Mouse (Mus musculus) granulocyte monocyte progenitor cell, adult 5-6 weeks (primary cell): ENCODE data around the gene 1700003E16Rik. TPM values are rescaled to one million over a fixed set of nuclear protein-coding genes. Genes with fewer than 3 reads are reported as not detected.
A peak's percentile ranks its signal among the peaks of the same experiment; 100 is the strongest.

Experiments used
- ATAC-seq: replicated peaks from 2 replicates; pipeline ENCODE4 v1.8.0; 2016; ENCODE audit warnings: mild to moderate bottlenecking, moderate TSS enrichment, inconsistent platforms; ENCODE audit not compliant: poor library complexity, severe bottlenecking
- total RNA-seq, 2 experiments: library from RNA; stranded (forward) in 1 of 2; stranded (reverse) in 1 of 2; fragments of 200-712, 200-1000 nt in 1 of 2; fragments of >200 nt in 1 of 2; fragmentation: Nextera tagmentation in 1 of 2; gene quantifications; 2 replicates each; pipeline ENCODE4 v1.2.3; 2014 to 2017

1700003E16Rik gene
- total RNA-seq, 2 experiments from 2014 or later: not detected

DNA sequence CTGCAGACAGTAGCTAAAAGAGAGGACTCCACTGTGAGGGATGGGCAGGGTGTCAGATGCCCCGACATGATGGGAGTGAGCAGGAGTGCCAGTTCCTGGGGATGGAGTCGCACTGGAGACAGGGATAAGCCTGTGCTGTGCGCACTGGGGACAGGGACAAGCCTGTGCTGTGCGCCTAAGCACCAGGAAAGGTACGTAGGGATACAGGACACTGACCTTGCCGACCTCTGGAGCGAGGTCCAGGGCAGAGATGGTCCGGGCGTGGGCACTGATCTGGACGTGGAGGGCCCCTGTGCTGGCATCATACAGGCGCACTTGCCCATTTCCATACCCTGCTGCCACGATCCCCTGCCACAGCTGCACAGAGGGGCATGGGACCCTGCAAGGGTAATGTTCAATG is 3.2 kb upstream of the 1700003E16Rik start:
- ATAC-seq: no peak

- no peak for ATAC-seq
These were observed 2.7 kb upstream of the 1700003E16Rik start for GRCm38 (mm10) chr6:83153485-83153884.

GRCm38 (mm10) chr6:83155552-83156238 is 509 bp upstream of the 1700003E16Rik start:
- 0 out of 2 replicates have a peak, but pooled peaks have one; percentile 6 for ATAC-seq

- ATAC-seq: 0 out of 2 replicates have a peak, but pooled peaks have one; percentile 15
These were observed 3.3 kb downstream of the 1700003E16Rik start for GRCm38 (mm10) chr6:83159456-83159855.

- no peak for ATAC-seq
These were observed 5.2 kb downstream of the 1700003E16Rik start for GRCm38 (mm10) chr6:83161442-83161841.

DNA sequence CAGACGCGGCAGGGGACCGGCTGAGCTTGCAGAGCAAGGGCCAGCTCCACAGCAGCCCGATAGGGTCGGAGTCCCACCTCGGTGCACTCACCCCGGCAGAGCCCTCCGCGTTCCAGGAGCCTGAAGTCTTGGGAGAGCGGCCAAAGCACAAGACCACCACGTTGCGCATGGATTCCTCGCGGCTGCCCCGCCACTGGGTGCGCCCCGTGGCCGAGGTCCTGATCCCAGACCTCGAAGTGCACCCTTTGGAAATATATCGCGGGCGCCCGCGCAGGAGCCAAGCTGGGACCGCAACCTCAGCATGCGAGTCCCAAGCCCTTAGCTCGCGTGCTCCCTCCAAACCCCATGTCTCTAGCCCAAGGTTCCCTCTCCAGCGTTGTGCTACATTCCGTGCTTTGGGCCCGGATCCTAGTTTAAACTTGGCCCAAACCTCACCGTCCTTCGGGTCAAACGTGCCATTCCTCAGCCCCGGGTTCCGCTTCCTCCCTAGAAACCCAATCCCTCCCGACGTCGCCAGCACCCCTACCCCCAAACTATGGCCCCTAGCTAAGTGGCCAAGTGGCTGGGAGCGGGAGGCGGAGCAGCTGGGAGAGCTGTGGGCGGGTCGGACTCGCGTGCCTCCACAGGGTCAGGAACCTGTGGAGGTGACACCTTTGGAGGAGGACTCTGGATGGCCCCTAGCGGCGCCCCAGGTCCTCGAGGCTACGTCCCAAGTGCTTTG is 5.9 kb downstream of the 1700003E16Rik start:
- peak; percentile 16; the same call in 1 of the 2 replicates for ATAC-seq

DNA sequence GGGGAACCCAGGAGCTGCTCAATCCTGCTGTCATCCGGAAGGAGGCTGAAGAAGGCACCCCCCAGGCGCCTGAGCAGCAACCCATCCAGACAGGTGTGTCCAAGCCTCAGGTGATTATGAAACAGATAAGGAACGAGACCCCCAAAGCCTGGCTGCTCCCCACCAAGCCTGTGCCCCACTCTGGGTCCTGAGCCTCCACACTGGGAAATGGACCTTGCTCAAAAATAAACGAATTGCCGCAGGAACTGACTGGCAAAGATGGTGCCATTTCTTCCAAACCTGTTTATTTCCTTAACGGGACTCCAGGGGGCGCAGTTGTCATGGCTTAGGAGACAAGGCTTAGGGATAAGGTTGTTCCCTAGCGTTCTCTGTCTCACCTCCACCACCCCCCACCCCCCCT is 6.5 kb downstream of the 1700003E16Rik start:
- peak; percentile 34 for ATAC-seq

- peak; percentile 36; the same call in 1 of the 2 replicates for ATAC-seq
These were observed 8.9 kb downstream of the 1700003E16Rik start for GRCm38 (mm10) chr6:83165026-83165606.

GRCm38 (mm10) chr6:83165607-83166242 is 9.5 kb downstream of the 1700003E16Rik start, which contains the start of gene Dctn1:
Dctn1 (plus strand) TSS chr6:83165920.
- peak; percentile 75 for ATAC-seq

GRCm38 (mm10) chr6:83166243-83166630 is 10.0 kb downstream of the 1700003E16Rik start:
- ATAC-seq: no peak

DNA sequence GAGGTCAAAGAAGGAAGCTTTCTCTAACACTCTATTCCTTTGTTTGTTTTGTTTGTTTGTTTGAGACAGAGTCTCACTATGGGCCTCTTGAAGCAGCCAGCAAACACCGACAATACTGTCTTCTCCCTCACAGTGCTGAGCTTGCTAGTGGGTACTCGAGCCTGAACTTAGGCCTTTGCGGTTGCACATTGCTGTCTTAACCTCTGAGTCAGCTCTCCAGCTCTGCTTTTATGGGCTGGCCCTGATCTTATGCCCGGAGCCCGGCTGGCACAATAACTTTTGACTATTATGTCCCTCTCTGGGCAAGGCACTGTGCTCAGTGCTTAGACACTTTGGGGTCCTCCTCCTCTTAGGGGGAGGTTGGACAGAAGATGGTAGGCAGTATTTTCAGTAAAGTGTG is 13.7 kb downstream of the 1700003E16Rik start:
- ATAC-seq: no peak

GRCm38 (mm10) chr6:83171063-83171462 is 14.9 kb downstream of the 1700003E16Rik start:
- no peak for ATAC-seq

- no peak for ATAC-seq
These were observed 16.2 kb downstream of the 1700003E16Rik start for GRCm38 (mm10) chr6:83172240-83172920.

GRCm38 (mm10) chr6:83175996-83176395 is 19.8 kb downstream of the 1700003E16Rik start:
- no peak for ATAC-seq

- no peak for ATAC-seq
These were observed 23.4 kb downstream of the 1700003E16Rik start for GRCm38 (mm10) chr6:83179390-83180117.

DNA sequence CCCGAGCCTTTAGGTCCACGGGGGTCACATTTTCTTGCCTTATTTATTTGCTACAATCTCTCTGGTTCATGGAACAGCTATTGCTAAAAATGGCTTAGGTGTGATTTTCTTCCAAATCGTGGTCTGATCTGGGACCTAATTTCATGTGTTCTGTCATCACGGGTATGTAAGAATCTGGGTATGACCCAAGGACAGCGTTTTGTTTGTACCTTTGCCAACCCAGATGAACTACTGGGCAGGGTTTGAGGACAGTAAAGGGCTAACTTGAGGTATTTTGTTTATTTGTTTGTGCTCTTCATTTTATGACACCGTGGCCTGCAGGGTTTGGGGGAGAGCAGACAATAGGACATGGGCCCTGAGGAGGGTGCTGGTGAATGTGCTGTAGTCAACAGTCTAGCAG is 24.4 kb downstream of the 1700003E16Rik start:
- ATAC-seq: no peak

DNA sequence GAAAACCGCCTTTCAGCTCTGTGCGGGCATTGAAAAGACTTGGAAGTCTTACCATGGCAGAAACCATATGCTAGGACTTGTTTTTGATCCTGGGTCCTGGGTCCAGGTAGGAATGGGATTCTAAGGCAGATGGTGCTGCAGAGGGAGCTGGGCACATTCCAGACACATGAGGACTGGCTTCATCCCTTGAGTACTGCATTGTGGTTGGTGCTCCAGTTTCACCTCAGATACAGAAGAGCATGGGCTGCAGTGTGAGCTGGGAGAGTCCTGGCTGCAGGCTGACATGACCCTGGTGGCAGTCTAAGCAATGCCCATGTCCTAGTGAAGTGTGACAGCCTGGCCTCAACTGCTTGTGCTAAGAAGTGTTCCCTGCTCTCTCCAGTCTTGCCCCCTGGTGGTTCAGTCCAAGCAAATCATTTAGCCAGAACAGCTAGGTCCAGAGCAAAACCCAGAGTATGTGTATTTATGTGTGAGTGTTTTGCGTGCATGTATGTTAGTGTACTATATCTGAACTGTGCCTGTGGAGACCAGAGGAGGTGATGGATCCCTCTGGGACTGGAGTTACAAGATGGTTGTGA is 28.7 kb downstream of the 1700003E16Rik start:
- ATAC-seq: peak; percentile 45

GRCm38 (mm10) chr6:83185895-83186861 is 30.0 kb downstream of the 1700003E16Rik start:
- ATAC-seq: peak; percentile 69
